In the genomic region with DNA sequence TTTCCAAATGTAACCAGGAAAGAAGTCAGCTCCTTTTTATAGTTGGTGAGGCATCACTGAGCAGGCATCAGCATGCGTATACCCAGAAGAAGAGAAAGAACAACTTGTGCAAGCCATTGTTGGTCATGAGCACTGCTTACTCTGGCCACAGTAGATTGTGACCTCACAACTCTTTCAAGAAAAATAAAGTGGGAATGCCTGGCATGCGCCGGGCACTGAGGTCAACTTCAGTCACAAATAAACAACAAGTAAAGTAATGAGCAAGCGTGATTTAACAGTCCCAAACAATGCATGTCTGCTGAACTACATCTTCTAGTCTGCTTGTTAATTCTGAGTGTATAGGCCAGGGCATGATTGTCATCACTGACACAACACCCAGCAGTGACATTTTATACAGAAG, we compare ENCODE assay signal across 12 mouse cellular contexts.
DNase-seq lines count a peak whose midpoint lies in the region; ATAC-seq and TF ChIP-seq lines count a peak whose summit lies in the region.
"Had no signal": no experiment of that assay in that cellular context is flagged by ENCODE, and none has a peak within 500 bp of the region (broad histone marks: within the 10 kb centered on the region; RNA-seq: fewer than 3 reads in every experiment).

No protein-coding gene starts in this region.

- no peak overlapping the region for H3K4me2 ChIP-seq in embryonic facial prominence, embryonic 15.5 days (replicated peaks)
- H3K4me2 ChIP-seq: limb, embryonic 12.5 days had no signal

- no peaks in the 10 kb centered on the region for H3K27me3 ChIP-seq in embryonic facial prominence, embryonic 15.5 days
- H3K27me3 ChIP-seq in embryonic facial prominence, embryonic 10.5 days (replicated peaks; ENCODE audit: low read depth, poor library complexity, severe bottlenecking) = no peaks in the 10 kb centered on the region
- H3K27me3 ChIP-seq in kidney, adult 2 months (replicated peaks; ENCODE audit: control insufficient read depth, insufficient read depth, low read length) = no peaks in the 10 kb centered on the region
- H3K27me3 ChIP-seq: limb, embryonic 12.5 days had no signal

- DNase-seq in embryonic facial prominence, embryonic 10.5 days (ENCODE audit: low spot score) = no peak
- no peak for DNase-seq in layer of hippocampus, adult 2 months (ENCODE audit: low spot score in 2 of 2)
- no peak for DNase-seq in layer of hippocampus, adult 8-10 months (ENCODE audit: low spot score in 2 of 2)
- peak; percentile 68 for DNase-seq in kidney, adult 2 months
- DNase-seq in lung, postnatal 36 days = peak; percentile 68
- no peak for DNase-seq in testis, postnatal 10 days (ENCODE audit: low spot score)
- no peak for DNase-seq in urinary bladder, adult 18-20 months (ENCODE audit: low spot score in 2 of 2)
- DNase-seq: gastrocnemius, postnatal 14 days had no signal

- no peaks in the 10 kb centered on the region for H3K36me3 ChIP-seq in embryonic facial prominence, embryonic 15.5 days
- no peaks in the 10 kb centered on the region for H3K36me3 ChIP-seq in embryonic facial prominence, embryonic 10.5 days (replicated peaks)
- H3K36me3 ChIP-seq in kidney, adult 2 months (ENCODE audit: control insufficient read depth, insufficient read depth, low read length) = no peaks in the 10 kb centered on the region
- H3K36me3 ChIP-seq: forebrain, embryonic 10.5 days; limb, embryonic 12.5 days had no signal

- ATAC-seq in embryonic facial prominence, embryonic 15.5 days (ENCODE audit: insufficient number of reproducible peaks, low FRiP score, low TSS enrichment, low read depth) = no peak
- ATAC-seq: activated CD4-positive, CD25-positive, alpha-beta regulatory T cell, adult 4 months had no signal

- no peak for TF ChIP-seq POLR2A in kidney, adult 2 months (IDR thresholded peaks at IDR 0.05; ENCODE audit: low read depth, low read length)

- H3K9ac ChIP-seq in embryonic facial prominence, embryonic 15.5 days = no peak overlapping the region
- H3K9ac ChIP-seq: limb, embryonic 12.5 days had no signal

- no peaks in the 10 kb centered on the region for H3K9me3 ChIP-seq in embryonic facial prominence, embryonic 15.5 days (replicated peaks)
- H3K9me3 ChIP-seq in embryonic facial prominence, embryonic 10.5 days = no peaks in the 10 kb centered on the region
- H3K9me3 ChIP-seq: forebrain, embryonic 10.5 days; limb, embryonic 12.5 days had no signal

- no peak for TF ChIP-seq CTCF in layer of hippocampus, adult 2 months (conservative IDR thresholded peaks at IDR 0.05)
- no peak for TF ChIP-seq CTCF in kidney, adult 2 months (conservative IDR thresholded peaks at IDR 0.05; ENCODE audit: insufficient read depth, insufficient read length, low read depth, low read length)

- WGBS in embryonic facial prominence, embryonic 15.5 days = 77% methylated on average over 4 of the region's 4 CpGs
- 69% methylated on average over 4 of the region's 4 CpGs for WGBS in embryonic facial prominence, embryonic 10.5 days
- 56% methylated on average over 4 of the region's 4 CpGs for WGBS in kidney, adult 2 months

- H3K4me3 ChIP-seq in embryonic facial prominence, embryonic 15.5 days (replicated peaks) = no peak overlapping the region
- no peak overlapping the region for H3K4me3 ChIP-seq in embryonic facial prominence, embryonic 10.5 days
- H3K4me3 ChIP-seq in layer of hippocampus, adult 2 months = no peak overlapping the region
- no peak overlapping the region for H3K4me3 ChIP-seq in kidney, adult 2 months (ENCODE audit: insufficient read depth, low read depth, low read length)
- H3K4me3 ChIP-seq: forebrain, embryonic 10.5 days; limb, embryonic 12.5 days had no signal

- peaks cover 30% of the 10 kb centered on the region for H3K4me1 ChIP-seq in embryonic facial prominence, embryonic 15.5 days
- H3K4me1 ChIP-seq in embryonic facial prominence, embryonic 10.5 days = peaks cover 43% of the 10 kb centered on the region
- H3K4me1 ChIP-seq in kidney, adult 2 months (ENCODE audit: control insufficient read depth, insufficient read depth, low read length) = peaks cover 21% of the 10 kb centered on the region

- peak overlapping the region; percentile 11; the same call in 1 of the 2 replicates for H3K27ac ChIP-seq in embryonic facial prominence, embryonic 15.5 days (replicated peaks)
- H3K27ac ChIP-seq in embryonic facial prominence, embryonic 10.5 days (replicated peaks) = no peak overlapping the region
- peak overlapping the region; percentile 54; the same call in 1 of the 2 replicates for H3K27ac ChIP-seq in layer of hippocampus, adult 2 months
- H3K27ac ChIP-seq in kidney, adult 2 months (ENCODE audit: insufficient read depth, low read depth, low read length) = peak overlapping the region; percentile 71; the same call in 1 of the 2 replicates
- H3K27ac ChIP-seq: forebrain, embryonic 10.5 days; limb, embryonic 12.5 days had no signal

Comparison
In these comparisons a context has a peak if more than half of its experiments do, and no peak if none do; other contexts are left out.
1. DNase-seq: peak in kidney, adult 2 months (single experiment) and lung, postnatal 36 days (single experiment); none in embryonic facial prominence, embryonic 10.5 days (single experiment), layer of hippocampus, adult 2 months (0 of 2), layer of hippocampus, adult 8-10 months (0 of 2), testis, postnatal 10 days (single experiment) and urinary bladder, adult 18-20 months (0 of 2).